Mouse (Mus musculus) neural tube, embryonic 12.5 days (tissue): ENCODE results near the gene Upk1a. TPM values are rescaled to one million over a fixed set of nuclear protein-coding genes. Genes with fewer than 3 reads are reported as not detected.
A peak's percentile ranks its signal among the peaks of the same experiment; 100 is the strongest.

ENCODE experiments used
- ATAC-seq: fragments of 200-750 bp; cut with Nextera tagmentation; 2 replicates; pipeline ENCODE4 v1.8.0; 2017; ENCODE audit warnings: low read depth, mild to moderate bottlenecking, moderate TSS enrichment, moderate library complexity; ENCODE audit not compliant: low FRiP score
- H3K27ac ChIP-seq: fragments of 300-500 bp; sonication (generic); 2 replicates; pipeline ENCODE4 v1.5.1; 2016
- H3K27me3 ChIP-seq: fragments of 300-500 bp; sonication (generic); replicated peaks from 2 replicates; pipeline ENCODE4 v1.6.1; 2016; ENCODE audit warnings: mild to moderate bottlenecking
- H3K36me3 ChIP-seq: fragments of 300-500 bp; sonication (generic); 2 replicates; pipeline ENCODE4 v1.6.1; 2016; ENCODE audit warnings: mild to moderate bottlenecking
- H3K4me1 ChIP-seq: fragments of 300-500 bp; sonication (generic); 2 replicates; pipeline ENCODE4 v1.6.1; 2016
- H3K4me2 ChIP-seq: fragments of 300-500 bp; sonication (generic); replicated peaks from 2 replicates; pipeline ENCODE4 v1.6.1; 2016; ENCODE audit warnings: mild to moderate bottlenecking
- H3K4me3 ChIP-seq: fragments of 300-500 bp; sonication (generic); 2 replicates; pipeline ENCODE4 v1.5.1; 2016
- H3K9ac ChIP-seq: fragments of 300-500 bp; sonication (generic); 2 replicates; pipeline ENCODE4 v1.6.1; 2016; ENCODE audit warnings: mild to moderate bottlenecking
- H3K9me3 ChIP-seq: fragments of 300-500 bp; sonication (generic); 2 replicates; pipeline ENCODE4 v1.6.1; 2016; ENCODE audit warnings: mild to moderate bottlenecking
- WGBS: fragments of 180-500 bp; shearing (Covaris S2); methylation state at CpG from one replicate; pipeline ENCODE4 v1.1.7; 2016; 5-methylcytosine and 5-hydroxymethylcytosine counted together
- polyA plus RNA-seq: library from polyadenylated mRNA; unstranded; fragments of >200 nt; fragmentation: Nextera tagmentation; extraction: Ambion mirVana; gene quantifications from 2 replicates; pipeline ENCODE4 v1.2.1, GENCODE M21; 2016

The Upk1a gene
- polyA plus RNA-seq, 1 experiment from 2014 or later: 1.6 TPM

DNA sequence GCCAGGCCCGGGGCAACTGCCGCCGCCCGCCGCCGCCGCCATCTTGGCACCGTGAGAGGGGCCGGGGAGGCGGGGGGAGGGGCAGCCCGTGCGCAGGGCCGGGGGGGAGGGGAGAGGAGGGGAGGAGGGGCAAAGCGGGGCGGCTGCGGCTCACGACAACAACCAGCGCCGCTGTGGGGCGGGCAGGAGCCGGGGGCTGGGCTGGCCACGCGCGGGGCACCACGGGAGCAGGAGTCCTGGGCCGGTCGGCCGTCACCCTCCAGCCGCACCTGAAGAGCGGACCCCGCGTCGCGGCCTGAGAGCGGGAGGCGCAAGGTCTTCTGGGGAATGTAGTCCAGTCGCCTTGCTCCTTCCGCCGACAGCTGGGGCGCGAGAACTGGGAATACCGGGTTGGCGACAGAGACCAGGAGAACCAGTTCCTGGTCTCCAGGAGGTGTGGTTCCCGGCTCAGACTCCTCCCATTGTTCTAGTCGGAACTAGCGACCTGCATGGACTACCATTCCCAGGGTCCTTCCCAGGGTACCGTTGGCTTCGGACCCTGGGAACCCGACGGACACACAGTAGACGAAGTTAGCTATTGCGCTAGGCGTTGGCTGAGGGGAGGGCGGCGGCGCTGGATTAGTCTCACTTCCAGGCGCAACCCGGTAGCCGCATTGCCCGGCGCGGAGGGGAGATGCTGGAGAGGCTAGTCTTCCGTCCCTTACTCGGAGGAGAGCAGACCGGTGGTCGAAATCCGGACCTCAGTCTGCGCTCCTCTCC lies 23.8 kb downstream of the Upk1a start, which contains the start of gene Kmt2b:
TSS of gene Kmt2b (minus strand) at position 51 of the 759 bp plus-strand sequence.
- under 1% methylated on average over 61 of the region's 68 CpGs for WGBS
- Histone ChIP-seq H3K4me3 (peak within 1 kb of the TSS; percentile 95), H3K4me2 (peak within 1 kb of the TSS; percentile 75), H3K4me1 (peaks cover 19% of the 10 kb centered on the region), H3K27me3 (no peaks in the 10 kb centered on the region), H3K36me3 (peaks cover 30% of the 10 kb centered on the region), H3K27ac (peak within 1 kb of the TSS; percentile 82), H3K9me3 (no peaks in the 10 kb centered on the region), H3K9ac (peak within 1 kb of the TSS; percentile 99)
- peak; percentile 96 for ATAC-seq

DNA sequence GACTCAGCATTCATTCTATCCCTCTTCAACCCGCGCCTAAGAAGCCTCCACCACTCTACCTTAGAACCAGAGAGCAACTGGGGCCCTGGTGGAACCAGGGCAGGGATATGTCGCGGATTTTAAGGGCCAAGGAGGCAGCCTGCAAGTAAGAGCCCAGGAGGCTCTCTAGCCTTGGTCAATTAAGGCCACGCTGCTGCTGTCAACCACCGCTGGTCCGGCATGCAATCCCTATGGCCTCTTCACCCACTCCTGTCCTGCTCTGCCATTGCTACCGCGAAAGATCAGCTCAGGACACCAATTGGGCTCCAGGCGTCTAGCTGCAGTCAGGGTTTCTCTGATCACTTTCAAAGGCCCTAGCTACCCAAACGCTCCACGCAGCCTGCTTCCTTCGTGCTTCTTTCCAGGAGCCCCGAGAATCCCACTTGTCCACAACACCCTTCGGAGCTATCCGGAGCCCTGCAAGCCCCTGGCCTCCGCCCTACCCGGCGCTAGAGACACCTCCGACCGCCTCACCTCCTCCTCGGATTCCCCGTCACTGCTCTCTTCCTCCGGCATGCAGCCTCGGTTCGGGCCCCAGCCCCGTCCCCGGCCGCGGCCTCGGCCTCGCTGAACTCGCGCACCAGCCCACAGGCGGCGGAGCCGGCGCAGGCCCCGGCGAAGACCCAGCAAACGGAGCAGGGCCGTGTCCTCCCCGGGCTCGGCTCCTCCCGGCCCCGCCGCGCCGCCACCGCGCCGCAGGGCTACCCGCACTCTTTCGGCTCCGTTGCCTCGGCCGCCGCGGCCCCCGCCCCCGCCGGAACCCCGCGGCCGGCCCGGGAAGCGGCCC lies 24.6 kb downstream of the Upk1a start:
- peaks cover 19% of the 10 kb centered on the region for H3K4me1 ChIP-seq
- H3K27me3 ChIP-seq: no peaks in the 10 kb centered on the region
- peak overlapping the region; percentile 75 for H3K4me2 ChIP-seq
- under 1% methylated on average over 67 of the region's 67 CpGs for WGBS
- peak overlapping the region; percentile 99 for H3K9ac ChIP-seq
- peak overlapping the region; percentile 82 for H3K27ac ChIP-seq
- peak overlapping the region; percentile 95 for H3K4me3 ChIP-seq
- peaks cover 38% of the 10 kb centered on the region for H3K36me3 ChIP-seq
- no peaks in the 10 kb centered on the region for H3K9me3 ChIP-seq
- ATAC-seq: peak; percentile 31

DNA sequence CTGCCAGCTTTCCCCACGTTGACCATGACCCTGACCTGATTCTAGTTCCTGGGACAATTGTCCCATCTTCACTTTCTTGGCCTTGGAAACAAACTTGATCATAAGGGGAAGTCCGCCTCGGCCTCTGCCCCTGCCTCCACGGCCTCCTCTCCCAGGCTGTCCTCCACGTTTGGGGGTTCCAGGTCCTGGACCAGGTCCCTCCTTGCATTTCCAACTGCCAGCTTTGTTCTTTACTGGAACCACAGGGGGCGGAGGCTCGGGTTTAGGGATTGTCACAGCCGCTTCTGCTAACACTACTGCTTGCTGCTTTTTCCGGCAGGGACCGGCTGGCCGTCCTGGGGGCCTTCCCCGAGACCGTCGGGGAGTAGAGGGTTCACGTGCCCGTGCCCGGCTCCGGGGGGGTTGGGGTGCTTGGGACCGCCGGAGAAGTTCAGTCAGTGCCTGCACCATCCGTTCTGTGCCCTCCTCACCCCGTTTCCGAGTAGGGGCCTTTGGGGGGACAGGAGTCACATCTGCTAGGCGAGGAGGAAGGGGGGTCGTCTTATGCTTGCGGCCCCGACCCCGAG lies 26.1 kb downstream of the Upk1a start:
- no peak for ATAC-seq
- WGBS: 90% methylated on average over 28 of the region's 28 CpGs
- peak overlapping the region; percentile 75 for H3K4me2 ChIP-seq
- no peaks in the 10 kb centered on the region for H3K27me3 ChIP-seq
- peaks cover 19% of the 10 kb centered on the region for H3K4me1 ChIP-seq
- H3K36me3 ChIP-seq: peaks cover 53% of the 10 kb centered on the region
- no peak overlapping the region for H3K9ac ChIP-seq
- H3K4me3 ChIP-seq: no peak overlapping the region
- no peak overlapping the region for H3K27ac ChIP-seq
- no peaks in the 10 kb centered on the region for H3K9me3 ChIP-seq

DNA sequence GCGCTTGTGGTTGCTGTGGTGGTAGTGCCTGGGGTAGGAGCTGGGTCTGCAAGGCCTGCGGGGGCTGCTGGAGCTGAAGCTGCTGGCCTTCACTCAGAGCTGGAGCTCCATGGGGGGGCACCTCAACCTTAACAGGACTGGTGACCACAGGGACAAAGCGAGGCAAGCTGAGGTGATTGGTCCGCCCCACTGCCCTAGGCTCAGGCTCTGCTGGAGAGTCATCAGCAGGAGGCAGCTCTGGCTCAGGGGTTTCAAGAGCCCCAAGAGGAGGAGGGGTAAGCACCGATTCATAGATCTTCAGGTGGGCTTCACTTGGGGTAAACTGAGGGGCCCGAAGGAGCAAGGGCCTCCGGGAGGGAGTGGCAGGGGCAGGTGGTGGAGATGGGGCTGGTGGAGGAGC lies 27.5 kb downstream of the Upk1a start:
- Histone ChIP-seq H3K27me3 (no peaks in the 10 kb centered on the region), H3K4me3 (no peak overlapping the region), H3K9me3 (no peaks in the 10 kb centered on the region), H3K9ac (no peak overlapping the region), H3K4me2 (no peak overlapping the region), H3K36me3 (peaks cover 65% of the 10 kb centered on the region), H3K4me1 (peaks cover 19% of the 10 kb centered on the region), H3K27ac (no peak overlapping the region)
- no peak for ATAC-seq
- 98% methylated on average over 7 of the region's 7 CpGs for WGBS

DNA sequence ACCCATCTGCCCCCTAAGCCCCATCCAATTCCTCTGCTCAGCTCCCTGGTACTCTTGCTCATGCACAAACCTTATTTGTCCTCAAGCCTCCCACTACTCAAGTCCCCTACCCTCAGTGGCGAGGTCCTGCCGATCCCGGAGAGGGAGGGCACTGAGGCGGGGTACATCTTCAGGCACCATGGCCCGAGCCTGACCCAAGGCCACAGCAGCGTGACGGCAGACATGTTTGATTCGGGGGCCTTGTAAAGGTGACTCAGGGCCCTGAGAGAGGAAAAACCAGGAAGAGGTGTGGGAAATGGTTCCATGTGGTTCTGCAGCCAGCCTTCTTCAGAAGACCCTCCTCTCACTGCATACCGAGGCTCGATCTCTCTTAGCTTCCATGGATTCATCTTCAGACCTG lies 28.3 kb downstream of the Upk1a start:
- H3K4me2 ChIP-seq: no peak overlapping the region
- H3K9ac ChIP-seq: no peak overlapping the region
- peaks cover 13% of the 10 kb centered on the region for H3K4me1 ChIP-seq
- WGBS: 96% methylated on average over 10 of the region's 10 CpGs
- H3K36me3 ChIP-seq: peaks cover 73% of the 10 kb centered on the region
- no peak overlapping the region for H3K27ac ChIP-seq
- H3K4me3 ChIP-seq: no peak overlapping the region
- H3K9me3 ChIP-seq: no peaks in the 10 kb centered on the region
- no peaks in the 10 kb centered on the region for H3K27me3 ChIP-seq
- no peak for ATAC-seq

DNA sequence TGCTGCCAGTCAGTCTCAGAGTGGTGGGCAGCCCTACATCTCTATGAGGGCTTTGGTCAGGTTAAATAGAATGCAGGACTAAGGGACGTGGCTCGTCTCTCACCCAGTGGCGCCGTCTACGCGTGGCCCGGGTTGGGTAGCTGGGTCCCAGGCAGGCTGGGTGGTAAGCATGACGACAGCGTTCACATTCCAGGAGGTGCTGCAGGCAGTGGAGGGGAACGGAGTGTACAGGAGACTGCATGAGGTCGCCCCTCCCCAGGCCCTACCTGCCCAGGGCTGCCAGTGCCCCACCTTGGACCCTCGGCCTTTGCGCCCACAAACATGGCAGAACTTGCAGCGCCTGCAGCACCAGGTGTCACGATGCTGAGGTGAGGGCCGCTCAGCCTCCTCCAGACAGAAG lies 31.1 kb downstream of the Upk1a start:
- Histone ChIP-seq H3K27me3 (no peaks in the 10 kb centered on the region), H3K27ac (no peak overlapping the region), H3K4me1 (peaks cover 2% of the 10 kb centered on the region), H3K9me3 (no peaks in the 10 kb centered on the region), H3K4me2 (no peak overlapping the region), H3K36me3 (peaks cover 99% of the 10 kb centered on the region), H3K9ac (no peak overlapping the region), H3K4me3 (no peak overlapping the region)
- 97% methylated on average over 16 of the region's 16 CpGs for WGBS
- ATAC-seq: no peak

DNA sequence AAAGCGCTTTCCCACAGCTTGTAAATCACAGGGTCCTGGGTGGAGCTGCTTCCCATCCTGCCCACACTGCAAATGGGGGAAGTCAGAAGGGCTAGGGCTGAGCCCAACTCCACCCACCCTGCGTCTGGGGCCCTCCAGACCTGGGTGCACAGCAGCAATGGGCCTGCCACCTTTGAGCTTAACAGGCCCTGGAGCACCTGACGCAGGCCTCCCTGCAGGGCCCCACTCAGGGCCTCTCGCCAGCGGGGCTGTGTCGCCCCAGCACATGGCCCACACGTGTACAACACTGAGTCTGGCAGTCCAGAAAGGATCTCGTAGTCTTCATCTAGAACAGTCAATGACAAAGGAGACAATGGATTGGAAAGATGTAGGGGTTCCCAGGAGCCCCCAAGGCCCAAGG lies 32.7 kb downstream of the Upk1a start:
- Histone ChIP-seq H3K27ac (no peak overlapping the region), H3K9ac (no peak overlapping the region), H3K4me3 (no peak overlapping the region), H3K4me2 (no peak overlapping the region), H3K4me1 (no peaks in the 10 kb centered on the region), H3K9me3 (no peaks in the 10 kb centered on the region), H3K27me3 (no peaks in the 10 kb centered on the region), H3K36me3 (peaks cover 99% of the 10 kb centered on the region)
- WGBS: 95% methylated on average over 8 of the region's 8 CpGs
- ATAC-seq: no peak

DNA sequence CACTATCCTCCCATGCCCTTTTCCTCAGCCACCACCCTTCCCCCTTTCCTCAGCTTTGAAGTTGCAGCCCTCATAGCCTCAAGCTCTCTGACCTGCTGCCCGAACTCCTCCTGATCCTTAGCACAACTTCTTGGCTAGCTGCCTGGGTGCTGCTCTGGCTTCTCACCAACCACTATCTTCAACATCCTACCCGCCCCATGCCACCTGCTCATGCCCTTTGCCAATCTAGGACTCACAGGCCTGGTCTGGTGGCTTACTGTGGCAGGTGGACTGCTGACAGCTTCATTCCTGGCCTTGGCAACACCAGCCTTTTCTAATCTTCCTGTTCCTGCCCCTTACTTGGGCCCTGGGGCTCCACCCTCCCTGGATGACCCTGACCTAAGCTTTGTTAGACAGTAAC lies 39.7 kb downstream of the Upk1a start:
- no peak overlapping the region for H3K4me3 ChIP-seq
- ATAC-seq: no peak
- H3K4me1 ChIP-seq: no peaks in the 10 kb centered on the region
- H3K27me3 ChIP-seq: no peaks in the 10 kb centered on the region
- 84% methylated on average over 2 of the region's 2 CpGs for whole genome bisulfite sequencing
- H3K9ac ChIP-seq: no peak overlapping the region
- H3K36me3 ChIP-seq: peaks cover 94% of the 10 kb centered on the region
- H3K27ac ChIP-seq: no peak overlapping the region
- no peaks in the 10 kb centered on the region for H3K9me3 ChIP-seq
- no peak overlapping the region for H3K4me2 ChIP-seq

DNA sequence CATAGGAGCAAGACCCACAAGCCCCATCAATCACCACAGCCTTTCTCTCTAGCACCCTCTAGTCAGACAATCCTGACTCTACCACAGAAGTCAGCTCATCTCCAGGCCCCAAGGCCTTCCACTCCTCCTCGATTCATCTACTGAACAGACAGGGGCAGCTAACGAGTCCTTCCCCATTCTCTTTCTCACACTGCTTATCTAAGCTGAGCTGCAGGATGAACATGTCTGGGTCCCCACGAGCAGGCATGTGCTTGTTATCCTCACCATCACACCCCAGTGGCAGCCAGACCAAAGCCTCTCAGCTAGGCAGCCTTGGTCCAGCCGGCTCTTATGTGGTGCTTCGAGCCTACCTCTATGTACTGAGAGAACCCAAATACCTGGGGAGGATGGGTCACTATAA lies 40.3 kb downstream of the Upk1a start:
- H3K4me1 ChIP-seq: no peaks in the 10 kb centered on the region
- H3K4me3 ChIP-seq: no peak overlapping the region
- 90% methylated on average over 5 of the region's 5 CpGs for WGBS
- H3K27ac ChIP-seq: no peak overlapping the region
- ATAC-seq: no peak
- H3K27me3 ChIP-seq: no peaks in the 10 kb centered on the region
- no peak overlapping the region for H3K9ac ChIP-seq
- peaks cover 91% of the 10 kb centered on the region for H3K36me3 ChIP-seq
- no peak overlapping the region for H3K4me2 ChIP-seq
- H3K9me3 ChIP-seq: no peaks in the 10 kb centered on the region

DNA sequence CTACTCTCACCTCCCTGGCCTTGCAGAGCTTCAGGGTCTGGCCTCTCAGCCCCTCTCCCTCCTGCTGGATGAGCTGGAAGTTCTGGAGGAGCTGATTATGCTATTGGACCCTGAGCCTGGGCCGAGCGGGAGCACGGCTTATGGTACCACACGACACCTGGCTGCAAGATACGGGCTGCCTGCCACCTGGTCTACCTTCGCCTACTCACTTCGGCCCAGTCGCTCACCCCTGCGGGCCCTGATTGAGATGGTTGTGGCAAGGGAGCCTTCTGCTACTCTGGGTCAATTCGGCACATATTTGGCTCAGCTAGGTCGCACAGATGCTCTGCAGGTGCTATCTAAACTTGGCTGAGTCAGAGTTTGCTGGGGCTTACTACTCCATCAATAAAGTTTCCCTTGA lies 45.1 kb downstream of the Upk1a start:
- peaks cover 66% of the 10 kb centered on the region for H3K36me3 ChIP-seq
- 88% methylated on average over 11 of the region's 11 CpGs for WGBS

DNA sequence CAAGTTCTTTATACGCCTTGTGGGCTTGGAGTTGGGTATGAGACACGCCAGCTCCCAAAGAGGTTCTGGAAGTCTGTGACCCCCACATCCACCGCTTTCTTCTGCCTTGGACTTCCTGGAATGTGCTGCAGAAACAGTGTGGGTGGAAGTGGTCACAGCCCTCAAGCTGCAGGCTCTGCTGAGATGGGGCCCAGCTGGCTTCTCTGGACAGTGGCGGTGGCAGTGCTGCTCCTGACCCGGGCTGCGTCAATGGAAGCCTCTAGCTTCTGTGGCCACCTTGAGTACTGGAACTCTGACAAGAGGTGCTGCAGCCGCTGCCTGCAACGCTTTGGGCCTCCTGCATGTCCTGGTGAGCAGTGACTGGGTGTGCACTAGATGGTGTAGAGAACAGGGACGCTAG lies 46.6 kb downstream of the Upk1a start:
- H3K4me2 ChIP-seq: no peak overlapping the region
- no peak overlapping the region for H3K4me3 ChIP-seq
- peaks cover 55% of the 10 kb centered on the region for H3K36me3 ChIP-seq
- H3K27ac ChIP-seq: no peak overlapping the region
- no peak for ATAC-seq
- no peak overlapping the region for H3K9ac ChIP-seq
- H3K9me3 ChIP-seq: no peaks in the 10 kb centered on the region
- H3K4me1 ChIP-seq: peaks cover 17% of the 10 kb centered on the region
- 90% methylated on average over 9 of the region's 9 CpGs for WGBS
- H3K27me3 ChIP-seq: no peaks in the 10 kb centered on the region

More for the DNA sequence above, 45.1 kb downstream of the Upk1a start:
- no peak for ATAC-seq
- H3K27ac ChIP-seq: no peak overlapping the region
- H3K27me3 ChIP-seq: no peaks in the 10 kb centered on the region
- no peak overlapping the region for H3K4me2 ChIP-seq
- H3K9ac ChIP-seq: no peak overlapping the region
- H3K9me3 ChIP-seq: no peaks in the 10 kb centered on the region
- no peak overlapping the region for H3K4me3 ChIP-seq
- H3K4me1 ChIP-seq: peaks cover 10% of the 10 kb centered on the region

DNA sequence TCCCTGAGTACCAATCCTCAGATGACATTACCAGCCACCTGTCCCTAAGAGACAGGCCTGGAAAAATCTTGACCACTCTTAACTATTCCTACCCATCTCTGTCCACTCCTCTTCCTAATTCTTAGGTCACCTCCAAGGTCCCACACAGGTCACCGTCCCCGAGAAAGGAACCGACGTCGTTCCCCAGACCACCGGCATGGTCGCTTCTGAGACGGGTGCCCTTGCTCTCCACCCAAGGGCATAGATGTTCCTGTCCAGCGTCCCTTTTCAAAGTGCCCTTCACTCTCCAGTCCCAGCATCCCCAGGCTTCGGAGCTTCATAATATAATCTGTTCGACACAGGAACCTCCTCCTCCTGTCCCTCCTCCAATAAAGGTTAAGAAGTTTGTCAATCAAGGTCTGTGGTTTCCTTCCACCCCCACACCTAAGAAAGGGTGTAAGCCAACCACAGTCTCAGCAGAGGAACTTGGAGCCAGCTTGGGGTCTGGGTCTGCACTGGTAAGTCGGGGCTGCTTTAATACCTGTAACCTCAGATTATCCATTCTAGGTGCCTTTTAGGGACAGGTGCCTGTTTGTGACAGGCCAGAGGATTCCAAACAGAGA lies 47.6 kb downstream of the Upk1a start, which contains the start of gene Igflr1:
TSS of gene Igflr1 (plus strand) at position 458 of the 602 bp plus-strand sequence.
- peaks cover 47% of the 10 kb centered on the region for H3K36me3 ChIP-seq
- no peak within 1 kb of the TSS for H3K4me3 ChIP-seq
- H3K9me3 ChIP-seq: no peaks in the 10 kb centered on the region
- H3K4me1 ChIP-seq: peaks cover 17% of the 10 kb centered on the region
- no peak for ATAC-seq
- H3K27me3 ChIP-seq: no peaks in the 10 kb centered on the region
- H3K9ac ChIP-seq: no peak within 1 kb of the TSS
- 97% methylated on average over 12 of the region's 12 CpGs for WGBS
- peak within 1 kb of the TSS; percentile 81; the same call in 1 of the 2 replicates for H3K4me2 ChIP-seq
- no peak within 1 kb of the TSS for H3K27ac ChIP-seq
